Mouse (Mus musculus): ENCODE data around the gene Prrc2a.

The Prrc2a gene

DNA sequence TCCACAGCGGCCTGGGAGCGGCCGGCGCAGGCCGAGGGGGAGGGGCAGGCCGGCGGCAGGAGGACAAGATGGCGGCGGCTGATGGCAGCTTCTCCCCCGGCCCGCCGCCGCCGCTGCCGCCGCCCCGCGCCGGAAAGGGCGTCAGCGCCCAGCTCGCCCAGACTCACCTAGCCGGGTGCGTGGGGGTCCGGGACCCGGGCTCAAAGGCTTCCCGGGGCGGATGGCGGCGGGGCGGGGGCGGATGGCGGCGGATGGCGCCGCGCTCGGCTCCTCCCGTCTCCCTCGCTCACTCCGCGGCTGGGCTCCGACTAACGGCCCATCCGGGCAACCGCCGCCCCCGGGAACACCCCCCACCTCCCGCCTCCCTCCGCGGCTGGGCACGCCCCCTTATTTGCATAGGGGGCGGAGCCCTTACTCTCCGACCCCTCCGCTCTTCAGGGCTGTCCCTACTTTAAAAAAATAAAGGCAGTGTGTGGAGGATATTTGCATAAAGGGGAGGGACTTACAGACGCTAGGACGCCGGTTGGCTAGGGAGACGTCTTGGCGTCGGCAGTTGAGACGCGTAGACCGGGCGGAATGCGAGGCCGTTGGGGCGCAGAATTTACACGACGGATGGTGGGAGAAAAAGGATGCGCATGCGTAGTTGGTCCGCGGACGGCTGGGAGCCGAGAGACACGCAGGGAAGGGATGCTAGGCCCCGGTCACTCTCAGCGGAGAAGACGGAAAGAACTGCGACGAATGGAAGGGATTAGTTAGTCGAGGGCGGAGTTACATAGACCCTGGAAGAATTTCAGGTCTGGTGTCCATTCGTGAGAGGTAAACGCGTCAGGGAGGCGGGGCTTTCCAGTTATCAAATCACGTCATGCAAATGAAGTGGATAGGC is at the start of gene Prrc2a:
Gene Prrc2a, minus strand, starts transcription at position 330 of the 883 bp plus-strand sequence.
- in situ Hi-C loops (cut with MseI, MboI): no loop called here

DNA sequence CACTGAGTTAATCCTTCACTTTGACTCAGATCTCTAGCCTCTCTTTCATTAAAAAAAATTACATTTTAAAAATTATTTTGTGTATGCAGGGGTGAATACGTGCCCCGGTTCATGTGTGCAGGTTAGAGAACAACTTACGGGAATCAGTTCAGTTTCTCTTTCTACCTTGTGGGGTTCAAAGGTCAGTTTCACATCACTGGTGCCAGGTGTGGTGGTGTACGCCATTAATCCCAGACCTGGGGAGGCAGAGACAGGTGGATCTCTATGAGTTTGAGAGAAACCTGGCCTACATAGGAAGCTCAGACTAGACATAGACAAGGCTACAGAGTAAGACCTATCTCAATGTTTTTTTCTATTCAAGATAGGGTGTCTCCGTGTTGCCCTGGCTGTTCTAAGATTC is 48.4 kb upstream of the Prrc2a start:
- in situ Hi-C loops (cut with MseI, MboI): no loop called here

DNA sequence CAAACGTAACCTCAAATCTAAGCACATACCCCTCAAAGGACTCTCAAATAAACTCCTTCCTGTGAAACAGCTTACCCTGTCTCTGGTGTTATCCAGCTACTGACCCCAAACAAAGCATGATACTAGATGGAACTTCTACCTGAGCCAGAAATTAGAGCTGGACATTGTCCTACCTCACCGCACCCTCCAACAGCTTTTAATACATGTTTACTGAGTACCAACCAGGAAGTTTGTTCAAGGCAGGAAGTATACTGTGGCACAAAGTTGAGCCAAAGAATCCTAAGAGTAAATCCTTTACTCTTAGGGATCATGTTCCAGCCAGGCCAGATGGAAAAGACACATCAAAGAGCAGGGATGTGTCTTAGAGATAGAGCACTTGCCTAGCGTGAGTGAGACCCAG is 45.9 kb upstream of the Prrc2a start:
- in situ Hi-C loops (cut with MseI, MboI): no loop called here

DNA sequence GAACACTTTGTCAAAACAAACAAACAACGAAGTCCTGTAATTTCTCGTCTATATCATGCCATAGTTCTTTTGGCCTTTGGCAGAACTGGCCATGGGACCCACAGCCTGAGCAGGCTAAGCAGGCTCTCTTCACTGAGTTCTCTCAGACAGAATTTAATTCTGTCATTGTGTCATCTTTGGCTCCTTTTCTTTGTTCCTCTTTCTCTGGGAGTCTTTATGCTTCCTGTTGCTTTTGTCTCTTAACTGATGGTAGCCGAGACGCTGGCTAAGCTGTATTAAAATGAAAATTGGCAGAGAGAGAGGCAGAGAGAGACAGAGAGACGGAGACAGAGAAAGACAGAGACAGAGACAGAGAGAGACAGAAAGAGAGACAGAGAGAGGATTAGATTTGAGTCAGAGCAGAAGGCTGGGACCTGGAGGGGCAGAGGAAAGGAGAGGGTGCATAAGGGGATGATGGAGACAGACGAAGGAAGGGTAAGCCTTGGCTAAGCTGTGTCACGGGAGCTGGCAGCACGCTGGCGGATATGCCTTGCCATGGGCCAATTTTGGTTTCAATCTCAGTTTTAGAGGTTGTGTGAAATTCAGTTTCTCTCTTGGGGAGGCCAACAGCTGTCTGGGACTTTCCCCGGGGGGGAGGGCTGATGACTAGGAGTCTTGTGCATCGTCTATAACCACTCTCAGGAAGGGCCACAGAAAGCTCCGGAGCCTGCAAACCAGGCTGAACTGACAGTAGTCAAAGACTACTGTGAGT is 45.3 kb upstream of the Prrc2a start:
- in situ Hi-C loops (cut with MseI, MboI): no loop called here

GRCm38 (mm10) chr17:35205380-35205769 is 40.7 kb upstream of the Prrc2a start:
- in situ Hi-C loops (cut with MseI, MboI): no loop called here

- in situ Hi-C loops (cut with MseI, MboI): no loop called here
These were observed 40.0 kb upstream of the Prrc2a start, which contains the start of gene Lta for GRCm38 (mm10) chr17:35204494-35205379. TSS of gene Lta (minus strand) at chr17:35205351.

DNA sequence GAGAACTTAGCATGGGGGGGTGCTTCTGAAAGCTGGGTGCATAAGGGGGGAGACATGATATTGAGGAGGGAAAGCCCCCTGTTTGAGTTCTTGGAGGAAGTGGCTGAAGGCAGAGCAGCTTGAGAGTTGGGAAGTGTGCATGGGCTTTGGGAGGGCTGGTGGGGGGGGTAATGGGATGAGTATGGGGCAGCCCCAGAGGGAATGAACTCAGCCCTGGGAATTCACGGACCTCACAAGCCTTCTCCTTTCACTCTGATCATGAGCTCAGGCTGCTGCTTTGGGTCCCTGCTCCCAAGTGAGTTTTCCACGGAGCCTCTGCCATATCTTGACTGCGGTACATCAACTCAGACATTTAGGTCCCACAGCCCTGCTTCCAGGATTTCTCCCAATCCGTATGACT is 37.7 kb upstream of the Prrc2a start:
- in situ Hi-C loops (cut with MseI, MboI): no loop called here

GRCm38 (mm10) chr17:35201787-35202186 is 37.1 kb upstream of the Prrc2a start, which contains the start of gene Tnf:
TSS of gene Tnf (minus strand) at chr17:35202007.
- in situ Hi-C loops (cut with MseI, MboI): no loop called here

DNA sequence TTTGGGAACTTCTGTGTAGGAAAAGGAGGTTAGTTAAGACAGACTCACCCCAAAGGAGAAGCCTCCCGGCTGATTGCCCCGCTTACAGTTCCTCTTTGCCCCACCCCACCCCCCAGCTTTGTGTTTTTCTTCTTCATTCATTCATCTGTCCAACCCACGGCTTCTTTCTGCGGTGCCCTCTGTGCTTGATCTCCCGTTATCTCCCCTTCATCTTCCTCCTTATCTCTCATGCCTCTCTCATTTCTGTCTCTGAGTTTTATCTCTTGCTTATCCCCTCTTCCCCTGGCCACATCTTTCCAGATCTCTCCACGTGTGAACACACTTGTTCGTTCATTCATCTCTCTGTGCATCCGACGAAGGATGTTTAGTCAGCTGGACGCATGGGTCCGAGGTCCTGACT is 36.4 kb upstream of the Prrc2a start:
- in situ Hi-C loops (cut with MseI, MboI): no loop called here

DNA sequence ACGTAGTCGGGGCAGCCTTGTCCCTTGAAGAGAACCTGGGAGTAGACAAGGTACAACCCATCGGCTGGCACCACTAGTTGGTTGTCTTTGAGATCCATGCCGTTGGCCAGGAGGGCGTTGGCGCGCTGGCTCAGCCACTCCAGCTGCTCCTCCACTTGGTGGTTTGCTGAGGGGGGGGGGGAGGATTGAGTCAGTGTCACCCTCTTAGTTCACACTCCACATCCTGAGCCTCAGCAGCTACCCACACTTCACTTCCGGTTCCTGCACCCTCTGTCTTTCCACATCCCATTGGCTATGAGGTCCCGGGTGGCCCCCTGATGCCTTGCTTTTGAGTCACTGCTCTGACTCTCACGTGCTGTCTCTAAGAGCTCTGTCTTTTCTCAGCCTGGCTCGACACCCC is 35.7 kb upstream of the Prrc2a start:
- in situ Hi-C loops (cut with MseI, MboI): no loop called here

DNA sequence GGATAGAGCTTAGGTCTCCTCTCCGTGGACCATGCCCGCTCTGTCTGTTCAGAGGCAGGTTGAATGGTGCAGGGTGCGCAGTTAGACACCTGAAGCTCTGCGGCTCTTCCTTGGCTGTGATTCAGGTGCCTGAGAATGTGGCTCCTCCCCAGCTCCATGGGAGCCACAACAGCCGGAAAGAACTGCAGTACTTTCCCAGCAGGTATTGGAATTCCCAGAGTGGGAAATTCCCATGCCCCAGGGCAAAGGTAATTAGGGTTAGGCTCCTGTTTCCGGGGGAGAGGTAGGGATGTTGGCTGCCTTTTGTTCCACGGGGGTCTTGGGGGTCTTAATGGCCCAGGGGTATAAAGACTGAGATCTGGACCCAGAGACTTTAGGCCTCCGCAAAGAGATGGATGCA is 34.2 kb upstream of the Prrc2a start:
- in situ Hi-C loops (cut with MseI, MboI): no loop called here

- in situ Hi-C loops (cut with MseI, MboI): no loop called here
These were observed 33.3 kb upstream of the Prrc2a start for GRCm38 (mm10) chr17:35198029-35198428.

DNA sequence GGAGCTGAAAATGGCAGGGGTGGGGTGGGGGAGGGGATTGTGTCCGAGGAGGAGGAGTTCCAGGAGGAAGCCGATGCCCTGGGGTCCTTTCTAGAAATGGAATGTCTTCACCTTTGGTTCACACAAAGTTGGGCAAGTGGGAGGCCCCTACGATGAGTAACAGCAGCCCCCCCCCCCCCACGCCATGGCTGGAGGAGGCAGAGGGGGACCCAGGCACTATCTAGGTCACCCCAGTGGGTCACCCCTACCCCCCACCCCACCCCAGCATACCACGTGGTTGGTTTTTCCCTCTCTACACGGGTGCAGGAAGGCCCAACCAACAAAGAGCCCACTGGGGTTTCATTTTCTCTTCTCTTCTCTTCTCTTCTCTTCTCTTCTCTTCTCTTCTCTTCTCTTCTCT is 32.4 kb upstream of the Prrc2a start:
- in situ Hi-C loops (cut with MseI, MboI): no loop called here

DNA sequence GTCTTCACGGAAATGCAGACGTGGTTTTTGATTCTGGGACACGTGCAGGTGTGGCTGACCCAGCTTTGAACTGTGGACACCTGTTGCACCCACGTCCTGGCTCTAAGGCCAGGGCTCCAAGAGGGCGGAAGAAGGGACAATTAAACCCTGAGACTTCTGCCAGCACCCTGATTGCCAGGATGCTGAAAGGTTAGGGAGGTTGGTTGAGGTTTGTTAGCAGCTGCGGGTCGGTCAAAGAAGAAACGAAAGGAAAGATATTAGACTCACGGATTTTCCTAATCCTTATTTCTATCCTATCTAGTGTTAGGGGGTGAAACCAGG is 31.6 kb upstream of the Prrc2a start:
- in situ Hi-C loops (cut with MseI, MboI): no loop called here

DNA sequence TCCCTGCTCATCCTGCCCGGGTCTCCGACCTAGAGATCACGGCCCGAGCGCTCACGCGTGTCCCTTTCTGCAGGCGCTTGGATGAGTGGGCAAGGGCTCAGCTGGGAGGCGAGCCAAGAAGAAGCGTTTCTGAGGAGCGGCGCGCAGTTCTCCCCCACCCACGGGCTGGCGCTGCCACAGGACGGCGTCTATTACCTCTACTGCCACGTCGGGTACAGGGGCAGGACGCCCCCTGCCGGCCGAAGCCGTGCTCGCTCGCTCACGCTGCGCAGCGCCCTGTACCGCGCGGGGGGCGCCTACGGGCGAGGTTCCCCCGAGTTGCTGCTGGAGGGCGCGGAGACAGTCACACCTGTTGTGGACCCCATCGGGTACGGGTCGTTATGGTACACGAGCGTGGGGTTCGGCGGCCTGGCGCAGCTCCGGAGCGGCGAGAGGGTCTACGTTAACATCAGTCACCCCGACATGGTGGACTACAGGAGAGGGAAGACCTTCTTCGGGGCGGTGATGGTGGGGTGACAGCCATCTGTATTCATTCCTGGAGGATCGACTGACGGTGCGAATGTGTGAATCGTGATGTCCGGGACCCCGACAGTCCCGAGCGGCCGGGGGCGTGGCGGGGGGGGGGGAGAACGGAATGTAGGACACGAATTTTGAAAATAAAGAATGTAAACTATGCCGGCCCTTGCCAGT is 31.1 kb upstream of the Prrc2a start:
- in situ Hi-C loops (cut with MseI, MboI): no loop called here

DNA sequence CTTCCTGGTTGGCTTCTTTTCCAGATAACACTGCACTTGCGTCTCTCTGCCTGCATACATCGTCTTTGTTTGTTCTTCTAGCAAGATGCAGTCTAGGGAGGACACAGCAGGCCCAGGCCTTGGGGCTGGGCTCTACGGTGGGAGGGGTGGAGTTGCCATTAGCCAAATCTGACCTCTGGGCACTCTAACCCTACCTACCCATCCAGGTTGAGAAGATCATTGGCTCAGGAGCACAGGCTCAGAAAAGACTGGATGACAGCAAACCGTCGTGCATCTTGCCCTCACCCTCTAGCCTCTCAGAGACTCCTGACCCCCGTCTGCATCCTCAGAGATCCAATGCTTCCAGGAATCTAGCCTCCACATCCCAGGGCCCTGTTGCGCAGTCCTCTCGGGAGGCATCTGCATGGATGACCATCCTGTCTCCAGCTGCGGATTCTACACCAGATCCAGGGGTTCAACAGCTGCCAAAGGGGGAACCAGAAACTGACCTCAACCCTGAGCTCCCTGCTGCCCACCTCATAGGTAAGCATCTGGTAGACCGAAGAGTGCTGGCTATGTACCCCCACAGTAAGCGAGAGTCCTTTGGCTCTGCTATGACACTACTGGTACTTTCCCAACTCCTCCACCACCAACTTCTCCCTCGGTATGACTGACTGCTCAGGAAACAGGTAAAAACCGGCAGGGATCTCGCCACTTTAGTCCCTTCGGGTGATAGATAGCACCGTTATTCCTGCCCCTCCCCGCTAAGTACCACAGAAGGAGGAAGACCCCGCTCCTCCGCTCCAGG is 30.3 kb upstream of the Prrc2a start:
- in situ Hi-C loops (cut with MseI, MboI): no loop called here

DNA sequence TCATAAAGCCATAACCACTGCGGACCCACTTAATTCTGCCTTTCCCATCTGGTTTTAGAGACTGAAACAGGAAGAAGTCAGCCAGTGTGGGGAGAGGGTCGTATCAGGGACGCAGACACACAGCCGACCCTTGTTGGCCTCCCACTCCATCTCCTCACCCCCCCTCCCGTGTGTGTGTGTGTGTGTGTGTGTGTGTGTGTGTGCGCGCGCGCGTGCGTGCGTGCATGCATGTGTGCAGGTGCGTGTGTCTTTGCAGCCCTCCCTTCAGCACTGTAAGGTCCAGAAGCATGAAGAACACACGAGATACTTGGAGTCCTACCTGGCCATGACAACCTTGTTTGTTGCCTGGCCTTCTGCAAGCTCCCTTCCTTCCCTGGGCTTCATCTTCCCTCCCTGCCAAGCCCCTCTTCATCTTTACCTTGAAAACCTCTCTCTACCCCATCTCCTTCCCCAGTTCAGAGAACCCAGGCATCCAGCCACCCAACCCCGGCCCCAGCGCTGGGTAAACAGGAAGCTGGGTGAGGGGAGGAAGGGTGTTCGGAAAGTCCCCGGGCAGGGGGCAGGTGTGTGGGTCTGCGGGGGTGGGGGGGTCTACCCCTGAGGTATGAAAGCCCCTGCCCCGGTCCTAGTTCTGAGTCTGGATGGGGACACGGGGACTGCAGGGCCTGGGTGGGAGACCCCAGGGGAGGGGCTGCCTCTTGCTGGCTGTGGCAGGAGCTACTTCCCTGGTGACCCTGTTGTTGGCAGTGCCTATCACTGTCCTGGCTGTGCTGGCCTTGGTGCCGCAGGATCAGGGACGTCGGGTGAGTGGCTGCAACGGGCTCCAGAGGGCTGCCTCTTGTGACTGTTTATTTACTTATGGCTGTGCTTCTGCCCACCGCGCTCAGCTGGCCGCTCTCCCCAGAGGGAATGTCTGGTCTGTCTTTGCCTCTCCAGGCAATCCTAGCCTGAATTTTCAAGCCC is 29.5 kb upstream of the Prrc2a start, which contains the start of gene Ltb:
Gene Ltb, plus strand, starts transcription at position 559 of the 963 bp plus-strand sequence.
- in situ Hi-C loops (cut with MseI, MboI): no loop called here

- in situ Hi-C loops (cut with MseI, MboI): no loop called here
These were observed 28.2 kb upstream of the Prrc2a start for GRCm38 (mm10) chr17:35192924-35193323.

- in situ Hi-C loops (cut with MseI, MboI): no loop called here
These were observed 27.0 kb upstream of the Prrc2a start for GRCm38 (mm10) chr17:35191723-35192122.
